Mouse (Mus musculus) limb, embryonic 14.5 days (tissue): ENCODE results near the gene Cadm3. TPM values are rescaled to one million over a fixed set of nuclear protein-coding genes. Genes with fewer than 3 reads are reported as not detected.

Experiments
- ATAC-seq: fragments of 200-750 bp; cut with Nextera tagmentation; 2 replicates; pipeline ENCODE4 v1.8.0; 2017; ENCODE audit warnings: low read depth, moderate number of reproducible peaks, moderate TSS enrichment; ENCODE audit not compliant: low FRiP score
- DNase-seq: peaks from one replicate; pipeline ENCODE4 v3.0.0-alpha.2; 2015; ENCODE audit warnings: low spot score
- H3K27ac ChIP-seq: fragments of 300-500 bp; sonication (generic); replicated peaks from 2 replicates; pipeline ENCODE4 v1.5.1; 2014; ENCODE audit warnings: low read depth, mild to moderate bottlenecking, low read length, moderate library complexity, mixed read lengths
- H3K27me3 ChIP-seq: fragments of 300-500 bp; sonication (generic); 2 replicates; pipeline ENCODE4 v1.6.1; 2014; ENCODE audit warnings: low read length, mixed read lengths; ENCODE audit not compliant: control insufficient read depth, insufficient read depth
- H3K36me3 ChIP-seq: fragments of 300-500 bp; sonication (generic); 2 replicates; pipeline ENCODE4 v1.6.1; 2014; ENCODE audit warnings: mild to moderate bottlenecking, low read length, moderate library complexity, mixed read lengths; ENCODE audit not compliant: control insufficient read depth, insufficient read depth
- H3K4me1 ChIP-seq: fragments of 300-500 bp; sonication (generic); 2 replicates; pipeline ENCODE4 v1.6.1; 2014; ENCODE audit warnings: antibody characterized with exemption, low read length, mixed read lengths; ENCODE audit not compliant: control insufficient read depth, insufficient read depth
- H3K4me2 ChIP-seq: fragments of 300-500 bp; sonication (generic); replicated peaks from 2 replicates; pipeline ENCODE4 v1.6.1; 2014; ENCODE audit warnings: low read depth, mild to moderate bottlenecking, low read length, moderate library complexity; ENCODE audit not compliant: severe bottlenecking
- H3K4me3 ChIP-seq: fragments of 300-500 bp; sonication (generic); replicated peaks from 2 replicates; pipeline ENCODE4 v1.5.1; 2014; ENCODE audit warnings: low read length
- H3K9ac ChIP-seq: fragments of 300-500 bp; sonication (generic); 2 replicates; pipeline ENCODE4 v1.6.1; 2014; ENCODE audit warnings: mild to moderate bottlenecking, low read depth, low read length, moderate library complexity; ENCODE audit not compliant: severe bottlenecking
- H3K9me3 ChIP-seq: fragments of 300-500 bp; sonication (generic); 2 replicates; pipeline ENCODE4 v1.6.1; 2016; ENCODE audit warnings: low read length; ENCODE audit not compliant: control insufficient read depth
- POLR2A ChIP-seq: fragments of 200-500 bp; IDR thresholded peaks from 2 replicates; pipeline ENCODE4 v1.8.0; 2012; ENCODE audit warnings: inconsistent platforms, mild to moderate bottlenecking, moderate library complexity, borderline replicate concordance; ENCODE audit not compliant: insufficient read depth, insufficient read length; ENCODE audit errors: extremely low read depth
- WGBS: fragments of 180-500 bp; shearing (Covaris S2); extraction: QIAGEN DNeasy Blood & Tissue Kit; methylation state at CpG from one replicate; pipeline ENCODE4 v1.1.7; 2014; 5-methylcytosine and 5-hydroxymethylcytosine counted together
- polyA plus RNA-seq, 2 experiments: library from polyadenylated mRNA; depleted of rRNA in 1 of 2; stranded (reverse) in 1 of 2; unstranded in 1 of 2; fragments of >200 nt; fragmentation: Nextera tagmentation in 1 of 2; extraction: Ambion mirVana in 1 of 2; gene quantifications; 2 replicates each; pipeline versions ENCODE4 v1.2.1 to v1.2.3; 2012 to 2014

The Cadm3 gene
- polyA plus RNA-seq, 2 experiments: 2.2 to 6.1 TPM

DNA sequence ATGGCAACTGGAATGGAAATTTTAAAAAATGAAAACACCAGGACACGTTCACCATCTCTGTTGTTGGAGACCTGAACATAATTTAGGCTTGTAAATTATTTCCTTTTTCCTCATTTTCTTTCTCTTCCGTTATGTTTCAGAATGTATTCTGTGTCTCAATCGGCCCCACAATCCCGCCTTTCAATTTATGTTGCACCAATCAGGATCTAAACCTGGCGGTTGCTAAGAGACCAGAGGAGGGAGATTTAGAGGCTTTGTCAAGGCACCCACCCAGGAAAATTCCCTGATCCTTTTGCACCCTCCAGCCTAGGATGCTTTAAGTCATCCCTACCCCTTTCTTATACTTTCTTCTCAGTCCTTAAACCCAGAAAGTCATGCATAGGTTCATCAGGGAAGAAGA, 37.8 kb downstream of the Cadm3 start:
- H3K9me3 ChIP-seq: no peaks in the 10 kb centered on the region
- 74% methylated on average over 5 of the region's 5 CpGs for WGBS
- no peak for ATAC-seq

DNA sequence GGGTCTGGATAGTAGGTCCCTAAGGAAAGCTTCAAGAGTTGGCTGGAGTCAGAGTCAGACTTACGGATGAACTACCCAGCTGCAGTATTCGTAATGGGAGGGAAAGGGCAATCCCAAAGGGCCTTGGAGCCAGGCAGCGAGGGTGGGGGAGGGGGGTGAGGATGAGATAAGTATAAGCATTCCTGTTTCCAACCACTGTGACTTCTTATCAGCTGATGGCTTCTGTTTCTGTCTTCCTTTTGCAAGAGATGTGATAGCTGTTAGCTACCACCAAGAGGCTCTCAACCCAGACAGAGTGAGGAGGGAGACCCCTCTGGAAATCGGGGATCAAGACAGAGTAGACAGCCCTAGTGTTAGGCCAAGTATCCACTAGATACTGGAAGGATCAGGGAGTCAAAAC, 38.3 kb downstream of the Cadm3 start:
- TF ChIP-seq POLR2A: no peak
- H3K4me3 ChIP-seq: no peak overlapping the region
- no peaks in the 10 kb centered on the region for H3K4me1 ChIP-seq
- H3K9ac ChIP-seq: no peak overlapping the region
- H3K36me3 ChIP-seq: no peaks in the 10 kb centered on the region
- H3K9me3 ChIP-seq: no peaks in the 10 kb centered on the region
- DNase-seq (no peak), ATAC-seq (no peak)
- H3K27ac ChIP-seq: no peak overlapping the region
- H3K27me3 ChIP-seq: no peaks in the 10 kb centered on the region
- WGBS: 53% methylated on average over 4 of the region's 4 CpGs
- no peak overlapping the region for H3K4me2 ChIP-seq

More for the DNA sequence above, 37.8 kb downstream of the Cadm3 start:
- DNase-seq: no peak
- TF ChIP-seq POLR2A: no peak
- H3K27ac ChIP-seq: no peak overlapping the region
- no peaks in the 10 kb centered on the region for H3K27me3 ChIP-seq
- H3K4me1 ChIP-seq: no peaks in the 10 kb centered on the region
- no peak overlapping the region for H3K4me2 ChIP-seq
- no peak overlapping the region for H3K4me3 ChIP-seq
- no peaks in the 10 kb centered on the region for H3K36me3 ChIP-seq
- H3K9ac ChIP-seq: no peak overlapping the region

DNA sequence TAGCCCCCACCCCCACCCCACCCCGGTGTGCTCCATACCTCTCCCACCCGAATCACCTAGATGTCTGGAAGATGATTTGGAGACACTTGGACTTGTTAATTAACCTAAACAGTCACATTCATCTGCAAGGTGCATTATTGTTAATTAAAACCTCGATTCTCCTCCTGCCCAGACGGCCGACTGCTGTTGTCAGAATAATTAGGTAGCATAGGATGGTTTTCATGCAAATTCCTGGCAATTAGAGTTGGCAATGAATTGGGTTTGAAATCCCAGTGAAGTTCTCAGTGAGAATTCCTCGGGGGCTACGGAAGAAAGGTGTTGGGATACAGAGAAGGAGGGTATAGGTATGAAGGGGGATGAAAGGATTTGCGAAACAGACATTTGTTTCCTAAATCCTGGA, 39.0 kb downstream of the Cadm3 start:
- DNase-seq (no peak), ATAC-seq (no peak)
- TF ChIP-seq POLR2A: no peak
- Histone ChIP-seq H3K4me1 (no peaks in the 10 kb centered on the region), H3K36me3 (no peaks in the 10 kb centered on the region), H3K4me2 (no peak overlapping the region), H3K9ac (no peak overlapping the region), H3K27me3 (no peaks in the 10 kb centered on the region), H3K4me3 (no peak overlapping the region), H3K27ac (no peak overlapping the region), H3K9me3 (no peaks in the 10 kb centered on the region)
- 54% methylated on average over 8 of the region's 8 CpGs for WGBS

DNA sequence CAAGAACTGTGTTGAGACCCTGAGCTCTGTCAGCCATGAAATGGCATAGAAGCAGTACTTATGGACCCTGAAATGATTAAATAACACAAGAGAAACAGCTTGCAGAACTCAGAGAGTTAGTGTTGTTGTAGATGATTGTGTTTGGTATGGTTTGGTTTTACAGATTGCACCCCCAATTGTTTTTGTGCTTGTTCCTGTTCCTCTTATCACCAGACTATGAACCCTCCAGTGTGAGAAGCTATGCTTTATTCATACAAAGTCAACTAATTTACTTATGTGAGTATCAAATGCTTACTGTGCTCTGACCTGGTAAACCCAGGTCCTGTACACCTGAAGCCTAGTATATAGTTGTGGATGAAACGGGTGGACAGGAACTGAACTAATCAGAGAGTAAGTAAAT, 40.9 kb downstream of the Cadm3 start:
- Histone ChIP-seq H3K27me3 (no peaks in the 10 kb centered on the region), H3K9me3 (no peaks in the 10 kb centered on the region), H3K4me3 (no peak overlapping the region), H3K27ac (no peak overlapping the region), H3K4me2 (no peak overlapping the region), H3K36me3 (no peaks in the 10 kb centered on the region), H3K9ac (no peak overlapping the region), H3K4me1 (no peaks in the 10 kb centered on the region)
- no peak for ATAC-seq
- DNase-seq: no peak
- WGBS: 74% methylated on average over 1 of the region's 1 CpGs
- TF ChIP-seq POLR2A: no peak

DNA sequence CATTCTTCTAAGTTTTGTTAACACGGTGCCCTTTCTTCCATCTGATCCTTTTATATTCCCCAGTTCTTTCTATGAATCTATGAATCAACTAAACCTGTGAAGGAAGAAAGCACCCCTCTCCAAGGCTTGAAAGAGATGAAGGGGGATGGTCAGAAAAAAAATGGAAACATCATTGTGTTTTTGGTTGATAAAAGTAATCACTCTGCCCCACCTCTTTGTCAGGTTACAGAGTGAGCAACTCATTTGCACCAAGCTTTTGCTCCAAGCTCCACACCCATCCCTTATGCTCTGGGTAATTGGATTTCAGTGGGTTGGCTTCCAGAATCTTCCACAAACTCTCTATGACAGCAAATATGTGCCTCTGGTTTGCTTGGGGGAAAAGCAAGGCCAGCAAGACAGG, 42.1 kb downstream of the Cadm3 start:
- DNase-seq (no peak), ATAC-seq (no peak)
- Histone ChIP-seq H3K27me3 (no peaks in the 10 kb centered on the region), H3K4me2 (no peak overlapping the region), H3K9ac (no peak overlapping the region), H3K9me3 (no peaks in the 10 kb centered on the region), H3K36me3 (no peaks in the 10 kb centered on the region), H3K4me1 (no peaks in the 10 kb centered on the region), H3K27ac (no peak overlapping the region), H3K4me3 (no peak overlapping the region)
- TF ChIP-seq POLR2A: no peak
- 87% methylated on average over 1 of the region's 1 CpGs for WGBS

DNA sequence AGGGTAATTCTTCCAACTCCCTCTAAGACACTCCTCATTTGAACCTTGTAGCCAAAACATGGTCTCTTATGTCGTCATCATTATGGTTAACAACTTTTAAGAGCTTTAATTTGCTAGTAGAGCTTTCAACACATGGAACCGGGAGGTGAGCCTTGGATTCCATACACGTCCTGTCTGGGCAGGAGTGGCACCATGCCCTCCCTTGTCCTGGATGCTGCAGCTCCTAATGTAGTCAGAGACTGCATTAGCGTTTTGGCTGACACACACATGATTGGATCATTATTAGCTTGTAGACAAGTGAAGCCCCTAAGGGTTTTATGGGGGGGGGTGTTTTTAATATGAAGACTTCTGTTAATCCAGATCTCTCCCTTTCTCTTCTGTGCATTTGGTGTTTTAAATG, 42.5 kb downstream of the Cadm3 start:
- Histone ChIP-seq H3K4me1 (no peaks in the 10 kb centered on the region), H3K9me3 (no peaks in the 10 kb centered on the region), H3K36me3 (no peaks in the 10 kb centered on the region), H3K4me3 (no peak overlapping the region), H3K4me2 (no peak overlapping the region), H3K9ac (no peak overlapping the region), H3K27me3 (no peaks in the 10 kb centered on the region), H3K27ac (no peak overlapping the region)
- ATAC-seq: no peak
- 50% methylated on average over 4 of the region's 4 CpGs for WGBS
- no peak for DNase-seq
- TF ChIP-seq POLR2A: no peak
